Mouse (Mus musculus) myocyte (in vitro differentiated cells): ENCODE results near the gene Zfp976.
"Not testable (repeated sequence)": the region's sequence is repeated elsewhere in the genome, so short reads cannot be mapped to it uniquely, and the experiment has no call there.

Source experiments
- CEBPB ChIP-seq: IDR thresholded peaks from 2 replicates; pipeline ENCODE4 v1.6.1; 2011; ENCODE audit warnings: mild to moderate bottlenecking, moderate library complexity; ENCODE audit not compliant: poor library complexity, insufficient read depth, severe bottlenecking
- E2F4 ChIP-seq: IDR thresholded peaks from one replicate; pipeline ENCODE4 v1.6.1; 2011; ENCODE audit warnings: mild to moderate bottlenecking, control low read depth, moderate library complexity; ENCODE audit not compliant: insufficient read depth
- MAX ChIP-seq: IDR thresholded peaks from one replicate; pipeline ENCODE4 v1.6.1; 2011; ENCODE audit warnings: low read depth, mild to moderate bottlenecking, control low read depth
- MYOG ChIP-seq, 3 experiments: IDR thresholded peaks; one replicate each; pipeline ENCODE4 v1.6.1; 2011; ENCODE audit warnings: control low read depth in 2 of 3, low read depth in 2 of 3, mild to moderate bottlenecking in 2 of 3; ENCODE audit not compliant: insufficient read length in 2 of 3, control insufficient read depth in 1 of 3, insufficient read depth in 1 of 3
- POLR2A ChIP-seq: IDR thresholded peaks from one replicate; pipeline ENCODE4 v1.6.1; 2011; ENCODE audit warnings: low read depth, mild to moderate bottlenecking, control low read depth, moderate library complexity; ENCODE audit not compliant: insufficient read length
- POLR2AphosphoS2 ChIP-seq: IDR thresholded peaks from one replicate; pipeline ENCODE4 v1.6.1; 2011; ENCODE audit warnings: low read depth, control low read depth; ENCODE audit not compliant: insufficient read length
- SRF ChIP-seq: IDR thresholded peaks from one replicate; pipeline ENCODE4 v1.6.1; 2011; ENCODE audit warnings: low read depth; ENCODE audit not compliant: control insufficient read depth, insufficient read length
- TCF12 ChIP-seq: IDR thresholded peaks from one replicate; pipeline ENCODE4 v1.6.1; 2011; ENCODE audit warnings: mild to moderate bottlenecking, control low read depth; ENCODE audit not compliant: poor library complexity, insufficient read depth, severe bottlenecking
- USF1 ChIP-seq: IDR thresholded peaks from one replicate; pipeline ENCODE4 v1.6.1; 2011; ENCODE audit warnings: low read depth, mild to moderate bottlenecking, control low read depth, moderate library complexity

DNA sequence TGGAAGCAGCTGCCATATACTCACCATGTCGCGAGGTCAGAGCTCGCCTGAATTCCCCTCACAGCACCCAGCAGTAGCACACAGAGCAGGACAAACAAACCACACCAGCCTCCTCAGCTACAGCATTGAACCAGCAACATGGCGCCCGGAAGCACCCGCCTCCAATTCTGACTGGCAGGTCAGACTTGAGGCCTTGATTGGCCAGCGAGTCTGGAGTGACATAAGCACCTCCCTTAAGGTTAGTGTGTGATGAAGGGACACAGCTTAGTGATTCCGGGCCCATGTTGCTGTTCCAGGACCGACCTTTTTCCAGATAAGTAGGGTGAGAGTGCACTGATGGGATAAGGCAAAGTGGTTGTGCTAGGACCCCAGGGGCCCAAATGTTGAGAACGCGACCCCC lies 50.0 kb downstream of the Zfp976 start, which contains the start of gene Zfp977:
- TF ChIP-seq POLR2A; USF1; POLR2AphosphoS2; MYOG (IDR thresholded peaks at IDR 0.05; ENCODE audit: control insufficient read depth in 1 of 3, insufficient read depth in 1 of 3, insufficient read length in 2 of 3, low read depth in 2 of 3); MAX; TCF12; E2F4; SRF; CEBPB: not testable (repeated sequence)
